Mouse (Mus musculus): ENCODE measurements at regions not wholly inside any gene's neighbourhood (a gene's known extent, or its start where the extent isn't known, plus 50 kb on each side); places are given as distances from the start of the nearest gene placed in this dataset.

GRCm38 (mm10) chr1:57664962-57665361, 109.0 kb upstream of the Spats2l start:
- DNase-seq (ENCODE audit: low spot score in 2 of 2): no peak

- DNase-seq (ENCODE audit: low spot score in 2 of 2): no peak
Measured at GRCm38 (mm10) chr1:57665724-57666123, 108.2 kb upstream of the Spats2l start.

GRCm38 (mm10) chr1:57666179-57666693, 107.7 kb upstream of the Spats2l start:
- DNase-seq (ENCODE audit: low spot score in 2 of 2): no peak

- DNase-seq (ENCODE audit: low spot score in 2 of 2): no peak
Measured at GRCm38 (mm10) chr1:57673415-57673814, 100.5 kb upstream of the Spats2l start.

- DNase-seq (ENCODE audit: low spot score in 2 of 2): no peak
Measured at GRCm38 (mm10) chr1:57673957-57674699, 99.8 kb upstream of the Spats2l start.

- no peak for DNase-seq (ENCODE audit: low spot score in 2 of 2)
Measured at GRCm38 (mm10) chr1:57684387-57685162, 89.4 kb upstream of the Spats2l start.

- no peak for DNase-seq (ENCODE audit: low spot score in 2 of 2)
Measured at GRCm38 (mm10) chr1:57689253-57689652, 84.7 kb upstream of the Spats2l start.

GRCm38 (mm10) chr1:57707906-57708305, 66.1 kb upstream of the Spats2l start:
- no peak for DNase-seq (ENCODE audit: low spot score in 2 of 2)

- no peak for DNase-seq (ENCODE audit: low spot score in 2 of 2)
Measured at GRCm38 (mm10) chr1:57712916-57713503, 61.0 kb upstream of the Spats2l start.

GRCm38 (mm10) chr1:57717139-57717800, 56.7 kb upstream of the Spats2l start:
- DNase-seq (ENCODE audit: low spot score in 2 of 2): no peak

- DNase-seq (ENCODE audit: low spot score in 2 of 2): no peak
Measured at GRCm38 (mm10) chr1:57718409-57718808, 55.6 kb upstream of the Spats2l start.
